Mouse (Mus musculus) spleen, postnatal 10 days (tissue): ENCODE data around the gene Prl3a1.

Source experiments
- DNase-seq, 2 experiments: peaks; one replicate each; pipeline ENCODE4 v3.0.0; 2021 to 2022; ENCODE audit warnings: low spot score in 2 of 2

The Prl3a1 gene

GRCm38 (mm10) chr13:27259136-27259535 lies at the start of gene Prl3a1:
Prl3a1 (plus strand) TSS chr13:27259436.
- no peak for DNase-seq

DNA sequence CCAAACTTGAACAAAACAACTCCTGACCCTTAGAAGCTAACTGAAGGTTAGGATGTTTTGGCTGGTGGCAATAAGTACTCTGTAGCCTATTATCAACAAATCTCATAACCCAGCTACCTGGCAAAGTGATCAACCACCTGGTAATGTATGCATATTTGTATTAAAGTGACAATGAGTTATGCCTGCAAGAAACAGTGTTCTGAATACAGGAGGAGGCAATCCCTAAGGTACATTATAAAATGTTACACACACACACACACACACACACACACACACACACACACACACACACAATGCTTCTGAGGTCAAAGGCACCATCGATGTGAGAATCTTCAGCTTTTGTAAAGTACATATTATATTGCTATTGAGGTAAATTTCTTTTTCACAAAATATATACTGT lies 17.7 kb upstream of the Prl3a1 start, which contains the start of gene Prl3b1:
Gene Prl3b1 (plus strand): TSS at position 301 of the 400 bp plus-strand sequence.
- DNase-seq, result no peak

DNA sequence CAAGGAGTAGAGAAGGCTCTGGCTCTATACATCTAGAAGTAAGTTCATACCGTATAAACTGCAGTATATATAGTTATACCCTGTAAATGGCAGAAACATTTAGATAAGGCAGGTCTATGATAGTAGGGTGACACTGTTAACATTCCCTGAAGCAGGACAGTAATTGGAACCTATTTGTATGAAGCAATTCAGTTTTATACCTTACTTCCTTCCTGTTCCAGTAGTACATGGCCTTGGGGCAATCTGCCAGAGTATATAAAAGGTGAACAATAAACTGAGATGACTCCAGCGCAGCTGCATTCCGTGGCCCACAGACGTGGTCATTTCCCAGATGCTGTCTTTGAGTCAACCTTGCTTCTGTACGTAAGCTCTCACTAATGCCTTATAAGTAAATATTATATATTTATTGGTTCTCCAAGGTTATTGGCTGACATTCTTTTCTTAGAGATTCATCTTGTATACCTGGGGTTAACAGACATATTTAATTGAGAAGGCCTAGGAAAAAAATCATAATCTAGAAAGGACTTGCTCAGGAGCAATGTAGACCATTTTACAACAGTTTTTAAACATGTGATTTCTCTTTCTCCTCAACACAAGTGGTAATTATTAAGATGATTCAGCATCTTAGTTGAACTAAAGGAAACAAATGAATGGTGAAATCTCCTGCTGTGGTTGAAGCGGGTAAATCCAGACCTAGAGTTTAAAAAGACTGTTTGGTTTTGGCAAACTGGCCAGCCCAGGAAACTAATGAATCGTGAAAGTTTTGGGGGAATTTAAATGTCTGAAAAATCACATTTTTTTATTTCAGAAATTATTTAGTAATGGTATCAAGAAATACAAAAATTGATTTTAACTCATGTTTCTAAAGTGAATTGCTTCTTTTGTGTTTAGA lies 53.3 kb downstream of the Prl3a1 start, which contains the start of gene Prl6a1:
Gene Prl6a1 (plus strand): TSS at position 294 of the 892 bp plus-strand sequence.
- no peak for DNase-seq
